Mouse (Mus musculus): ENCODE data around the gene Slc10a3. TPM values are rescaled to one million over a fixed set of nuclear protein-coding genes. Genes with fewer than 3 reads are reported as not detected.

The Slc10a3 gene
- 42.3 TPM for polyA plus RNA-seq (2017; shearing (Covaris generic))

DNA sequence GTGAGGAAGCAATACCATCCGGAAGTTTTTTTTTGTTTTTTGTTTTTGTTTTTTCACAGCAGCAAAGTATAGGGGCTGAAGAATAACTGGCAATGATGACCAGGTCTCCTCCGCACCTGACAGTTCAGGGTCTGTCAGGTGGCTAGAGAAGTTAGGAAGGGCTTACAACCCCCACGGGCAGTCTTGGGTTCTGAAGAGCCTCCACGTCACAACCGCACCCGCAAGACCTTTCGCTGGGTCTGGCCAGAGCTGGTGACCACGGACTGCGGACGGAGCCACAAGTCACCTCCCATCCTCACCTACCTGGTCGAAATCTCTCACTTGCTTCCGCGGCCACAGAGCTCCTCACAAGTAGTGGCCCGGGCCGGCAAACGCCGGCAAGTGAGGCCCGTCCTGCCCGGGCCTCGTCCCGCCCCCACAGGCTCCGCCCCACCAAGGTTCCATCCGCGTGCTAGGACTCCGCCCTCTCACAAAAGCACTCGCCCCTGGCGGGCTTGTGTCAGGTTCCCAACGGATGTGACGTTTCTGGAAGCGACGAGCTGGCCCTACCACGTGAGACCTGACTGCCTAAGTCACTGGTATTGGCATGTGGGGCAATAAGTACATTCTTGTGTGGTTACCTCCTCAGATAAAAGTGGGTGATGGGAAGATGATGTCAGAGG, at the start of gene Slc10a3, which contains the start of gene Ubl4a:
Gene Slc10a3, minus strand, starts transcription at position 462 of the 662 bp plus-strand sequence.
Gene Ubl4a, minus strand, starts transcription at position 331 of the 662 bp plus-strand sequence.

DNA sequence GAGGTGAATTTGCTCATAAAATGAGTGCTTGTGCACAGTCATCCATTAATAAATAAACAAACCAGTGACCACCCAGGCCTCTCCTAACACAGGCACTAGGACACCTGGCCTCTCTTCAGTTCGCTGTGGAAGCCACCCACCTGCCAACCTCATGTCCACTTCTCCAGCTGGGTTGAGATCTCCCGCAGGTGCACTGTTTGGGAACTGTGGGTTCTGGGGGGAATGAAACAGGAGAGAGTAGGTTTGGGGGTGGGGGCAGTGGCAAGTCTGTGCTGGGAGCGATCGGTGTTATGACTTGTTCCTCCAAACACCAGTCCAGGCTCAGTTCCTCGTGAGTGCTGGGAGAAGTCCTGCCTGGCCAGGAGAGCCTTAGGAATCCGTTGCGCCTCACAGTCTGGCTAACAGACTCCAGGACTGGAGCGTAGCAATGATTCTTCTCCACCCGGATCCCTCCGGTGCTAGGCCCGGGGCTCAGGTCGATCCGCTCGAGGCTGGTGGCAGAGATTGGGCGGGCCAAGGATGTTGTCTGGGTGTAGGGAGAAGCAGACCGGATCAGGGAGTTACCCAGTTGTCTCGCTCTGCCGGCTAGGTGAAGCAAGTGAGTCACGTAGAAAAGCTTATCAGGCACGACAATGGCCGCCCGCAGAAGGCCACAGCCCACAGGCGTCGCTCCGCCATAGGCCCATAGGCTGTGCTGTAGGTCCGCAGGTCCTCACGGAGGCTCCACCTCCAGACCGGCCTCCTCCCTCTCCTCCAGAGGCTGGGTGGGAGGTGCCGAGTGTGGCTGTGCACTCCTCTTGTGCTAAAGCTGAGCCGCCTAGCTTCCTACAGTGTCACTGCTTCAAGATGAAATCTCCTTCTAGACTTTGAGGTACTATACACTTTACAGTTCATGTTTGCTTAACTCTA, 19.6 kb upstream of the Slc10a3 start, which contains the start of the genes Fam3a and Ikbkg:
Gene Fam3a, minus strand, starts transcription at position 738 of the 909 bp plus-strand sequence.
Gene Ikbkg, plus strand, starts transcription at position 756 of the 909 bp plus-strand sequence.

DNA sequence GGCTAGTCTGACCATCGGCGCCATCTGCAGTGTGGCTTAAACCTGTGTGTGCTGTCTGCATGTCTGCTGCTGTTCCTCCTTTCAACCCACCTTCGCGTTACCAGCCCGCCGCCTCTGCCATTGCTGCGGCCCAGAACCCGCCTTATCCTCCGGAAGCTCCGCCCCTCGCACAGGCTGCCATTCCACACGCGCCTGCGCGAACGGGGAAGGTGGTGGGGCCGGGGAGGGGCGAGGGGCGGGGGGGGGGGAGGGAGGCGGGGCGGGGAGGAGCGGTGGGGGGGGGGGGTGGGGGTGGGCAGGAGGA, 19.7 kb downstream of the Slc10a3 start, which contains the start of gene Lage3:
Gene Lage3, minus strand, starts transcription at position 152 of the 304 bp plus-strand sequence.

DNA sequence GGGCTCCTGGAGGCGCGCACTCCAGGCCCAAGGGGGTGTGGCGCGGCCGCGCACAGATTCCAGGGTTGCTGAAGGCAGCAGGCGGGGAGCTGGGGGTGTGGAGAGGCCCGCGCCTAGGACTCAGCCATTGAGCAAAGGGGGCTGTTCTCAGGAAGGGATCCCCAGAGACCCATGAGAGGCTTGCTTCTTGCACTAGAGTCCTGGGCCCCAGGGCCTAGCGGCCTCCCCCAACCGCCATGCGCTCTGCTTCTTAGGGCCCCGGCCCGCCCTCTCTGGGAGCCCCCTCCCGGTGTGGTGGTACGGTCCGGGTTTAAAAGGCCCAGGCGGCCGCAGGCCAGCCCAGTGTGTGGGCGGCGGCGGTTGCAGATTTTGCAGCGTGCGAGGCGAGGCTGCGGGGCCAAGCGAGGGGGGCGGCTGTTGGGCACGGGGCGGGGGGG, 44.4 kb downstream of the Slc10a3 start, which contains the start of gene Plxna3:
Gene Plxna3, plus strand, starts transcription at position 342 of the 437 bp plus-strand sequence.

Other genes starting within 250 kb of the Slc10a3 start
- not detected for gene Opn1mw, start 245.9 kb downstream of the Slc10a3 start, polyA plus RNA-seq (2017; shearing (Covaris generic))
- 41.3 TPM for gene Mecp2, start 238.0 kb downstream of the Slc10a3 start, polyA plus RNA-seq (2017; shearing (Covaris generic))
- gene Tex28, start 205.5 kb downstream of the Slc10a3 start, polyA plus RNA-seq (2017; shearing (Covaris generic)) = not detected
- gene Tktl1, start 196.1 kb downstream of the Slc10a3 start, polyA plus RNA-seq (2017; shearing (Covaris generic)) = 1.2 TPM
- gene Flna, start 123.5 kb downstream of the Slc10a3 start, polyA plus RNA-seq (2017; shearing (Covaris generic)) = 292 TPM
- 63.2 TPM for gene Emd, start 118.7 kb downstream of the Slc10a3 start, polyA plus RNA-seq (2017; shearing (Covaris generic))
- gene Rpl10, start 102.5 kb downstream of the Slc10a3 start, polyA plus RNA-seq (2017; shearing (Covaris generic)) = 51.2 TPM
- gene Taz, start 91.4 kb downstream of the Slc10a3 start, polyA plus RNA-seq (2017; shearing (Covaris generic)) = 152 TPM
- gene Dnase1l1, start 91.0 kb downstream of the Slc10a3 start, polyA plus RNA-seq (2017; shearing (Covaris generic)) = 20.1 TPM
- 159 TPM for gene Atp6ap1, start 76.3 kb downstream of the Slc10a3 start, polyA plus RNA-seq (2017; shearing (Covaris generic))
- gene Gdi1, start 68.4 kb downstream of the Slc10a3 start, polyA plus RNA-seq (2017; shearing (Covaris generic)) = 326 TPM
- 77.1 TPM for gene Fam50a, start 60.3 kb downstream of the Slc10a3 start, polyA plus RNA-seq (2017; shearing (Covaris generic))
- 6.1 TPM for gene Plxna3, start 44.3 kb downstream of the Slc10a3 start, polyA plus RNA-seq (2017; shearing (Covaris generic))
- 54.8 TPM for gene Lage3, start 19.7 kb downstream of the Slc10a3 start, polyA plus RNA-seq (2017; shearing (Covaris generic))
- gene Ubl4a, start 131 bp downstream of the Slc10a3 start, polyA plus RNA-seq (2017; shearing (Covaris generic)) = 66.6 TPM
- 38.5 TPM for gene Fam3a, start 19.9 kb upstream of the Slc10a3 start, polyA plus RNA-seq (2017; shearing (Covaris generic))
- gene Ikbkg, start 19.9 kb upstream of the Slc10a3 start, polyA plus RNA-seq (2017; shearing (Covaris generic)) = 44.6 TPM
- 57.8 TPM for gene G6pdx, start 55.8 kb upstream of the Slc10a3 start, polyA plus RNA-seq (2017; shearing (Covaris generic))
- gene Gm6880, start 108.0 kb upstream of the Slc10a3 start, polyA plus RNA-seq (2017; shearing (Covaris generic)) = not detected
- 0.05 TPM for gene Olfr1326-ps1, start 201.5 kb upstream of the Slc10a3 start, polyA plus RNA-seq (2017; shearing (Covaris generic))
- not detected for gene Olfr1325, start 219.3 kb upstream of the Slc10a3 start, polyA plus RNA-seq (2017; shearing (Covaris generic))

Measured in CD4-positive, CD25-positive, alpha-beta regulatory T cell (primary cell).